Mouse (Mus musculus) liver, embryonic 13.5 days (tissue): ENCODE data around the gene Fgfr1op. TPM values are rescaled to one million over a fixed set of nuclear protein-coding genes. Genes with fewer than 3 reads are reported as not detected.

Source experiments
- ATAC-seq: fragments of 200-750 bp; cut with Nextera tagmentation; 2 replicates; pipeline ENCODE4 v1.8.0; 2017; ENCODE audit warnings: low read depth, mild to moderate bottlenecking, moderate number of reproducible peaks, moderate library complexity
- DNase-seq: peaks from one replicate; pipeline ENCODE4 v3.0.0; 2022
- H3K27ac ChIP-seq: fragments of 300-500 bp; sonication (generic); 2 replicates; pipeline ENCODE4 v1.5.1; 2015; ENCODE audit warnings: moderate library complexity, mild to moderate bottlenecking, inconsistent platforms
- H3K27me3 ChIP-seq: fragments of 300-500 bp; sonication (generic); 2 replicates; pipeline ENCODE4 v1.6.1; 2015; ENCODE audit warnings: mild to moderate bottlenecking, inconsistent platforms
- H3K36me3 ChIP-seq: fragments of 300-500 bp; sonication (generic); 2 replicates; pipeline ENCODE4 v1.6.1; 2015; ENCODE audit warnings: mild to moderate bottlenecking, inconsistent platforms
- H3K4me1 ChIP-seq: fragments of 300-500 bp; sonication (generic); replicated peaks from 2 replicates; pipeline ENCODE4 v1.6.1; 2015; ENCODE audit warnings: inconsistent platforms
- H3K4me2 ChIP-seq: fragments of 300-500 bp; sonication (generic); 2 replicates; pipeline ENCODE4 v1.6.1; 2015; ENCODE audit warnings: inconsistent platforms, mild to moderate bottlenecking, moderate library complexity
- H3K4me3 ChIP-seq: fragments of 300-500 bp; sonication (generic); replicated peaks from 2 replicates; pipeline ENCODE4 v1.5.1; 2015; ENCODE audit warnings: mild to moderate bottlenecking, inconsistent platforms
- H3K9ac ChIP-seq: fragments of 300-500 bp; sonication (generic); 2 replicates; pipeline ENCODE4 v1.6.1; 2015; ENCODE audit warnings: mild to moderate bottlenecking, inconsistent platforms
- H3K9me3 ChIP-seq: fragments of 300-500 bp; sonication (generic); replicated peaks from 2 replicates; pipeline ENCODE4 v1.6.1; 2016; ENCODE audit warnings: inconsistent platforms
- WGBS: fragments of 180-500 bp; shearing (Covaris S2); methylation state at CpG from one replicate; pipeline ENCODE4 v1.1.7; 2015; ENCODE audit not compliant: insufficient replicate concordance; 5-methylcytosine and 5-hydroxymethylcytosine counted together
- polyA plus RNA-seq: library from polyadenylated mRNA; unstranded; fragments of >200 nt; fragmentation: Nextera tagmentation; extraction: Ambion mirVana; gene quantifications from 2 replicates; pipeline ENCODE4 v1.2.1, GENCODE M21; 2015

Gene Fgfr1op
- polyA plus RNA-seq, 1 experiment from 2014 or later = 13.4 TPM

GRCm38 (mm10) chr17:8232089-8232488, 66.8 kb downstream of the Fgfr1op start:
- Histone ChIP-seq H3K9ac (no peak overlapping the region), H3K4me2 (no peak overlapping the region), H3K4me1 (no peaks in the 10 kb centered on the region), H3K27me3 (no peaks in the 10 kb centered on the region), H3K27ac (no peak overlapping the region), H3K4me3 (no peak overlapping the region), H3K36me3 (no peaks in the 10 kb centered on the region), H3K9me3 (no peaks in the 10 kb centered on the region)
- no peak for DNase-seq
- WGBS = 44% methylated on average over 5 of the region's 5 CpGs
- no peak for ATAC-seq

GRCm38 (mm10) chr17:8233618-8234214, 68.4 kb downstream of the Fgfr1op start:
- DNase-seq (no peak), ATAC-seq (no peak)
- 46% methylated on average over 15 of the region's 15 CpGs for WGBS
- Histone ChIP-seq H3K4me3 (no peak overlapping the region), H3K27ac (no peak overlapping the region), H3K9ac (no peak overlapping the region), H3K9me3 (no peaks in the 10 kb centered on the region), H3K27me3 (no peaks in the 10 kb centered on the region), H3K36me3 (no peaks in the 10 kb centered on the region), H3K4me1 (no peaks in the 10 kb centered on the region), H3K4me2 (no peak overlapping the region)

GRCm38 (mm10) chr17:8234537-8234936, 69.2 kb downstream of the Fgfr1op start:
- Histone ChIP-seq H3K9me3 (no peaks in the 10 kb centered on the region), H3K4me2 (no peak overlapping the region), H3K36me3 (no peaks in the 10 kb centered on the region), H3K4me3 (no peak overlapping the region), H3K9ac (no peak overlapping the region), H3K27me3 (no peaks in the 10 kb centered on the region), H3K27ac (no peak overlapping the region), H3K4me1 (no peaks in the 10 kb centered on the region)
- WGBS = 53% methylated on average over 4 of the region's 4 CpGs
- ATAC-seq (no peak), DNase-seq (no peak)

- ATAC-seq (no peak), DNase-seq (no peak)
- Histone ChIP-seq H3K9me3 (no peaks in the 10 kb centered on the region), H3K9ac (no peak within 1 kb of the TSS), H3K27me3 (no peaks in the 10 kb centered on the region), H3K4me2 (no peak within 1 kb of the TSS), H3K36me3 (no peaks in the 10 kb centered on the region), H3K4me3 (no peak within 1 kb of the TSS), H3K4me1 (no peaks in the 10 kb centered on the region), H3K27ac (no peak within 1 kb of the TSS)
- WGBS = 35% methylated on average over 3 of the region's 3 CpGs
These were observed 70.4 kb downstream of the Fgfr1op start, which contains the start of gene Ccr6 for GRCm38 (mm10) chr17:8235743-8236142. TSS of gene Ccr6 (plus strand) at chr17:8236043.

- Histone ChIP-seq H3K27me3 (no peaks in the 10 kb centered on the region), H3K27ac (no peak overlapping the region), H3K9me3 (no peaks in the 10 kb centered on the region), H3K9ac (no peak overlapping the region), H3K4me2 (no peak overlapping the region), H3K36me3 (no peaks in the 10 kb centered on the region), H3K4me1 (no peaks in the 10 kb centered on the region), H3K4me3 (no peak overlapping the region)
- DNase-seq (no peak), ATAC-seq (no peak)
- WGBS = 48% methylated on average over 15 of the region's 15 CpGs
These were observed 72.9 kb downstream of the Fgfr1op start for GRCm38 (mm10) chr17:8238012-8238710.

- H3K9ac ChIP-seq = no peak overlapping the region
- no peaks in the 10 kb centered on the region for H3K4me1 ChIP-seq
- H3K27ac ChIP-seq = no peak overlapping the region
- DNase-seq (no peak), ATAC-seq (no peak)
- 0 out of 2 replicates have a peak, but pooled peaks cover 8% of the 10 kb centered on the region for H3K27me3 ChIP-seq
- no peaks in the 10 kb centered on the region for H3K36me3 ChIP-seq
- H3K4me3 ChIP-seq = no peak overlapping the region
- H3K4me2 ChIP-seq = no peak overlapping the region
- no peaks in the 10 kb centered on the region for H3K9me3 ChIP-seq
- 50% methylated on average over 3 of the region's 3 CpGs for WGBS
These were observed 74.3 kb downstream of the Fgfr1op start for GRCm38 (mm10) chr17:8239561-8239960.

GRCm38 (mm10) chr17:8240517-8240916, 75.2 kb downstream of the Fgfr1op start:
- no peak overlapping the region for H3K27ac ChIP-seq
- 40% methylated on average over 4 of the region's 4 CpGs for WGBS
- no peak for DNase-seq
- H3K36me3 ChIP-seq = no peaks in the 10 kb centered on the region
- H3K9me3 ChIP-seq = no peaks in the 10 kb centered on the region
- no peaks in the 10 kb centered on the region for H3K4me1 ChIP-seq
- no peak for ATAC-seq
- 0 out of 2 replicates have a peak, but pooled peaks cover 8% of the 10 kb centered on the region for H3K27me3 ChIP-seq
- H3K9ac ChIP-seq = no peak overlapping the region
- no peak overlapping the region for H3K4me3 ChIP-seq
- H3K4me2 ChIP-seq = no peak overlapping the region

GRCm38 (mm10) chr17:8241645-8242044, 76.3 kb downstream of the Fgfr1op start:
- H3K4me1 ChIP-seq = no peaks in the 10 kb centered on the region
- no peak overlapping the region for H3K4me3 ChIP-seq
- 71% methylated on average over 12 of the region's 12 CpGs for WGBS
- no peak overlapping the region for H3K9ac ChIP-seq
- H3K9me3 ChIP-seq = no peaks in the 10 kb centered on the region
- H3K36me3 ChIP-seq = no peaks in the 10 kb centered on the region
- ATAC-seq (no peak), DNase-seq (no peak)
- H3K4me2 ChIP-seq = no peak overlapping the region
- 0 out of 2 replicates have a peak, but pooled peaks cover 8% of the 10 kb centered on the region for H3K27me3 ChIP-seq
- no peak overlapping the region for H3K27ac ChIP-seq

- no peak overlapping the region for H3K9ac ChIP-seq
- ATAC-seq = no peak
- H3K4me1 ChIP-seq = no peaks in the 10 kb centered on the region
These were observed 76.9 kb downstream of the Fgfr1op start for GRCm38 (mm10) chr17:8242186-8242585.

GRCm38 (mm10) chr17:8244124-8244523, 78.8 kb downstream of the Fgfr1op start:
- Histone ChIP-seq H3K27ac (no peak overlapping the region), H3K4me1 (no peaks in the 10 kb centered on the region), H3K36me3 (no peaks in the 10 kb centered on the region), H3K4me3 (no peak overlapping the region), H3K9ac (no peak overlapping the region), H3K27me3 (peaks cover 9% of the 10 kb centered on the region; the same call in 1 of the 2 replicates), H3K9me3 (no peaks in the 10 kb centered on the region), H3K4me2 (no peak overlapping the region)
- 65% methylated on average over 2 of the region's 2 CpGs for WGBS
- no peak for DNase-seq
- no peak for ATAC-seq

More at GRCm38 (mm10) chr17:8242186-8242585, 76.9 kb downstream of the Fgfr1op start:
- Histone ChIP-seq H3K4me3 (no peak overlapping the region), H3K4me2 (no peak overlapping the region), H3K9me3 (no peaks in the 10 kb centered on the region), H3K27ac (no peak overlapping the region), H3K27me3 (0 out of 2 replicates have a peak, but pooled peaks cover 8% of the 10 kb centered on the region), H3K36me3 (no peaks in the 10 kb centered on the region)
- WGBS = 72% methylated on average over 11 of the region's 11 CpGs
- DNase-seq = no peak

GRCm38 (mm10) chr17:8246102-8246754, 80.9 kb downstream of the Fgfr1op start:
- no peak overlapping the region for H3K9ac ChIP-seq
- H3K4me1 ChIP-seq = no peaks in the 10 kb centered on the region
- no peaks in the 10 kb centered on the region for H3K9me3 ChIP-seq
- H3K36me3 ChIP-seq = no peaks in the 10 kb centered on the region
- H3K4me3 ChIP-seq = no peak overlapping the region
- DNase-seq (no peak), ATAC-seq (no peak)
- H3K27me3 ChIP-seq = peaks cover 14% of the 10 kb centered on the region; the same call in 1 of the 2 replicates
- 67% methylated on average over 4 of the region's 4 CpGs for WGBS
- no peak overlapping the region for H3K4me2 ChIP-seq
- no peak overlapping the region for H3K27ac ChIP-seq
